Mouse (Mus musculus): ENCODE results near the gene Nkx2-1.

- TF ChIP-seq CTCF (IDR thresholded peaks at IDR 0.05; ENCODE audit: control insufficient read depth, insufficient read depth, insufficient read length) (no peak), MAX (IDR thresholded peaks at IDR 0.05) (no peak), USF1 (IDR thresholded peaks at IDR 0.05; ENCODE audit: low read depth) (no peak)
Measured at GRCm38 (mm10) chr12:56531051-56531620, 5.6 kb downstream of the Nkx2-1 start.

Data from C2C12 (cell line).